In genomic region chr4:124036483-124036882, GRCm38 (mm10) we compare ENCODE assay signal across 19 mouse cellular contexts.
DNase-seq lines count a peak whose midpoint lies in the region; ATAC-seq and TF ChIP-seq lines count a peak whose summit lies in the region.
"Had no signal": no experiment of that assay in that cellular context is flagged by ENCODE, and none has a peak within 500 bp of the region (broad histone marks: within the 10 kb centered on the region; RNA-seq: fewer than 3 reads in every experiment).

No protein-coding gene starts in this region.

- no peaks in the 10 kb centered on the region for H3K9me3 ChIP-seq in forebrain, embryonic 10.5 days
- no peaks in the 10 kb centered on the region for H3K9me3 ChIP-seq in forebrain, postnatal 0 days (ENCODE audit: low read length)
- no peaks in the 10 kb centered on the region for H3K9me3 ChIP-seq in forebrain, embryonic 11.5 days (ENCODE audit: control insufficient read depth, low read length)
- H3K9me3 ChIP-seq in hindbrain, embryonic 13.5 days = no peaks in the 10 kb centered on the region
- H3K9me3 ChIP-seq in midbrain, embryonic 15.5 days = no peaks in the 10 kb centered on the region
- H3K9me3 ChIP-seq: embryonic facial prominence, embryonic 13.5 days; limb, embryonic 13.5 days; megakaryocyte, embryonic 14.5 days had no signal

- H3K4me1 ChIP-seq in forebrain, embryonic 10.5 days = peaks cover 67% of the 10 kb centered on the region
- H3K4me1 ChIP-seq in forebrain, postnatal 0 days (ENCODE audit: insufficient read depth) = 0 out of 2 replicates have a peak, but pooled peaks cover 9% of the 10 kb centered on the region
- peaks cover 26% of the 10 kb centered on the region for H3K4me1 ChIP-seq in forebrain, embryonic 11.5 days (replicated peaks; ENCODE audit: control insufficient read depth, insufficient read depth, low read length)
- peaks cover 51% of the 10 kb centered on the region for H3K4me1 ChIP-seq in hindbrain, embryonic 13.5 days (replicated peaks)
- H3K4me1 ChIP-seq in midbrain, embryonic 15.5 days = peaks cover 35% of the 10 kb centered on the region
- H3K4me1 ChIP-seq: megakaryocyte, embryonic 14.5 days had no signal

- peak; percentile 24 for DNase-seq in forebrain, embryonic 10.5 days (ENCODE audit: extremely low spot score, low spot score)
- DNase-seq in forebrain, postnatal 0 days = no peak
- peak; percentile 59 for DNase-seq in forebrain, embryonic 11.5 days (ENCODE audit: low spot score)
- no peak for DNase-seq in right cerebral cortex, postnatal 25 days
- no peak for DNase-seq in right cerebral cortex, adult 18-20 months
- DNase-seq in cerebellum, adult 11-12 months = no peak
- DNase-seq: adrenal gland, adult 8-10 months; cerebellum, adult 8-10 months; kidney, adult 18-20 months; kidney, postnatal 14 days; thymus, postnatal 25 days had no signal

- WGBS in forebrain, embryonic 10.5 days = 51% methylated on average over 12 of the region's 12 CpGs
- 25% methylated on average over 12 of the region's 12 CpGs for WGBS in forebrain, postnatal 0 days
- 34% methylated on average over 12 of the region's 12 CpGs for WGBS in forebrain, embryonic 11.5 days
- WGBS in hindbrain, embryonic 13.5 days = 63% methylated on average over 12 of the region's 12 CpGs
- WGBS in midbrain, embryonic 15.5 days = 51% methylated on average over 12 of the region's 12 CpGs

- H3K36me3 ChIP-seq in forebrain, embryonic 10.5 days (replicated peaks) = no peaks in the 10 kb centered on the region
- no peaks in the 10 kb centered on the region for H3K36me3 ChIP-seq in forebrain, postnatal 0 days (ENCODE audit: insufficient read depth)
- no peaks in the 10 kb centered on the region for H3K36me3 ChIP-seq in forebrain, embryonic 11.5 days (ENCODE audit: control insufficient read depth, insufficient read depth, low read length)
- no peaks in the 10 kb centered on the region for H3K36me3 ChIP-seq in hindbrain, embryonic 13.5 days
- no peaks in the 10 kb centered on the region for H3K36me3 ChIP-seq in midbrain, embryonic 15.5 days (replicated peaks)
- H3K36me3 ChIP-seq: embryonic facial prominence, embryonic 13.5 days; limb, embryonic 13.5 days had no signal

- peak overlapping the region; percentile 87 for H3K27ac ChIP-seq in forebrain, embryonic 10.5 days
- H3K27ac ChIP-seq in forebrain, postnatal 0 days (ENCODE audit: low read depth, low read length) = no peak overlapping the region
- peak overlapping the region; percentile 88; the same call in 1 of the 2 replicates for H3K27ac ChIP-seq in forebrain, embryonic 11.5 days (ENCODE audit: low read depth, low read length)
- H3K27ac ChIP-seq in hindbrain, embryonic 13.5 days = peak overlapping the region; percentile 91
- peak overlapping the region; percentile 89 for H3K27ac ChIP-seq in midbrain, embryonic 15.5 days
- H3K27ac ChIP-seq: embryonic facial prominence, embryonic 13.5 days; limb, embryonic 13.5 days; liver, embryonic 14.5 days; stomach, postnatal 0 days had no signal

- H3K4me3 ChIP-seq in forebrain, embryonic 10.5 days = no peak overlapping the region; the same call in 1 of the 2 replicates
- no peak overlapping the region for H3K4me3 ChIP-seq in forebrain, postnatal 0 days (ENCODE audit: low read depth, low read length)
- H3K4me3 ChIP-seq in forebrain, embryonic 11.5 days (ENCODE audit: low read depth, low read length) = no peak overlapping the region
- H3K4me3 ChIP-seq in hindbrain, embryonic 13.5 days = no peak overlapping the region
- no peak overlapping the region for H3K4me3 ChIP-seq in midbrain, embryonic 15.5 days
- H3K4me3 ChIP-seq: embryonic facial prominence, embryonic 13.5 days; limb, embryonic 13.5 days; megakaryocyte, embryonic 14.5 days had no signal

- no peak overlapping the region for H3K4me2 ChIP-seq in forebrain, postnatal 0 days (ENCODE audit: low read depth)
- no peak overlapping the region for H3K4me2 ChIP-seq in forebrain, embryonic 11.5 days (ENCODE audit: low read depth, low read length, severe bottlenecking)
- no peak overlapping the region for H3K4me2 ChIP-seq in hindbrain, embryonic 13.5 days
- H3K4me2 ChIP-seq in midbrain, embryonic 15.5 days = no peak overlapping the region
- H3K4me2 ChIP-seq: embryonic facial prominence, embryonic 13.5 days; limb, embryonic 13.5 days had no signal

- TF ChIP-seq CTCF in forebrain, postnatal 0 days (IDR thresholded peaks at IDR 0.05; ENCODE audit: low read depth) = no peak

- no peak overlapping the region for H3K9ac ChIP-seq in forebrain, postnatal 0 days
- H3K9ac ChIP-seq in forebrain, embryonic 11.5 days (ENCODE audit: low read length) = no peak overlapping the region
- no peak overlapping the region for H3K9ac ChIP-seq in hindbrain, embryonic 13.5 days
- no peak overlapping the region for H3K9ac ChIP-seq in midbrain, embryonic 15.5 days
- H3K9ac ChIP-seq: embryonic facial prominence, embryonic 13.5 days; limb, embryonic 13.5 days; liver, embryonic 14.5 days had no signal

- ATAC-seq in forebrain, postnatal 0 days = no peak
- ATAC-seq in forebrain, embryonic 11.5 days (replicated peaks; ENCODE audit: low FRiP score) = peak; percentile 37; the same call in 1 of the 2 replicates
- ATAC-seq in hindbrain, embryonic 13.5 days (ENCODE audit: low FRiP score) = no peak
- no peak for ATAC-seq in midbrain, embryonic 15.5 days (replicated peaks)
- ATAC-seq: CD4-positive, CD25-positive, alpha-beta regulatory T cell, adult 4 months had no signal

- H3K27me3 ChIP-seq in forebrain, embryonic 10.5 days (ENCODE audit: poor library complexity, severe bottlenecking) = peaks cover 38% of the 10 kb centered on the region
- H3K27me3 ChIP-seq in forebrain, postnatal 0 days (ENCODE audit: insufficient read depth, low read length) = no peaks in the 10 kb centered on the region
- H3K27me3 ChIP-seq in forebrain, embryonic 11.5 days (ENCODE audit: control insufficient read depth, insufficient read depth, low read length) = 0 out of 2 replicates have a peak, but pooled peaks cover 2% of the 10 kb centered on the region
- no peaks in the 10 kb centered on the region for H3K27me3 ChIP-seq in hindbrain, embryonic 13.5 days
- H3K27me3 ChIP-seq in midbrain, embryonic 15.5 days (replicated peaks) = no peaks in the 10 kb centered on the region

Comparison
In these comparisons a context has a peak if more than half of its experiments do, and no peak if none do; other contexts are left out.
1. DNase-seq: peak in forebrain, embryonic 10.5 days (single experiment) and forebrain, embryonic 11.5 days (single experiment); none in forebrain, postnatal 0 days (single experiment), right cerebral cortex, postnatal 25 days (single experiment), right cerebral cortex, adult 18-20 months (single experiment) and cerebellum, adult 11-12 months (single experiment).